21 mouse cellular contexts compared by ENCODE assay signal in genomic region chr9:107932221-107932620, GRCm38 (mm10). TPM values are rescaled to one million over a fixed set of nuclear protein-coding genes. Genes with fewer than 3 reads are reported as not detected.
"Had no signal": no experiment of that assay in that cellular context is flagged by ENCODE, and none has a peak within 500 bp of the region (broad histone marks: within the 10 kb centered on the region; RNA-seq: fewer than 3 reads in every experiment).

No protein-coding gene starts in this region.

- H3K9me3 ChIP-seq: limb, embryonic 12.5 days; liver, embryonic 13.5 days; lung, embryonic 15.5 days; midbrain, embryonic 12.5 days; neural tube, embryonic 13.5 days had no signal

- DNase-seq: kidney, adult 8-10 months; kidney, postnatal 25 days; liver; liver, embryonic 13.5 days; liver, postnatal 0 days; lung, postnatal 14 days; right cerebral cortex, adult 18-20 months; thymus, postnatal 4 days had no signal

- H3K4me3 ChIP-seq: left cerebral cortex, adult 2 months; limb, embryonic 12.5 days; liver, embryonic 13.5 days; lung, embryonic 15.5 days; midbrain, embryonic 12.5 days; neural tube, embryonic 13.5 days had no signal

- ATAC-seq: liver, postnatal 0 days; midbrain, embryonic 16.5 days had no signal

- H3K9ac ChIP-seq: limb, embryonic 12.5 days; liver, embryonic 13.5 days; liver, postnatal 0 days; lung, embryonic 15.5 days; midbrain, embryonic 12.5 days; neural tube, embryonic 13.5 days had no signal

- H3K36me3 ChIP-seq: limb, embryonic 12.5 days; liver, embryonic 13.5 days; lung, embryonic 15.5 days; midbrain, embryonic 12.5 days; neural tube, embryonic 13.5 days had no signal

- H3K27ac ChIP-seq: left cerebral cortex, adult 2 months; limb, embryonic 12.5 days; liver, embryonic 13.5 days; lung, embryonic 15.5 days; macrophage; midbrain, embryonic 12.5 days; neural tube, embryonic 13.5 days had no signal

- H3K4me2 ChIP-seq: limb, embryonic 12.5 days; liver, embryonic 13.5 days; lung, embryonic 15.5 days; midbrain, embryonic 12.5 days; neural tube, embryonic 13.5 days had no signal

RNA-seq across cellular contexts. Expression of gene Camkv, which starts 3.3 kb away (rescaled TPM):
- polyA plus RNA-seq: macrophage had no signal

RNA-seq across cellular contexts. Expression of gene Actl11, which starts 4.0 kb away (rescaled TPM):
- total RNA-seq: layer of hippocampus, postnatal 10 days; left cerebral cortex, adult 2 months; left cerebral cortex, postnatal 36 days; megakaryocyte-erythroid progenitor cell, adult 5-6 weeks had no signal
- polyA plus RNA-seq: kidney, embryonic 16.5 days; limb, embryonic 12.5 days; liver, embryonic 13.5 days; liver, postnatal 0 days; lung, embryonic 15.5 days; macrophage; midbrain, embryonic 12.5 days; midbrain, embryonic 16.5 days; neural tube, embryonic 13.5 days; stomach, embryonic 14.5 days; thymus, postnatal 0 days had no signal

RNA-seq across cellular contexts. Expression of gene Mst1r, which starts 25.5 kb away (rescaled TPM):
- total RNA-seq: megakaryocyte-erythroid progenitor cell, adult 5-6 weeks had no signal
- polyA plus RNA-seq: macrophage had no signal
